Mouse (Mus musculus): ENCODE measurements around the gene Cfap97d2.

- TF ChIP-seq POLR2A (IDR thresholded peaks at IDR 0.05; ENCODE audit: extremely low read depth, insufficient read depth, low read length) (no peak), CTCF (IDR thresholded peaks at IDR 0.05; ENCODE audit: extremely low read depth, insufficient read depth, low read length) (no peak)
Observed at GRCm38 (mm10) chr8:13756480-13756879, 50.8 kb downstream of the Cfap97d2 start.
